Mouse (Mus musculus): Measurements from ENCODE around the gene Fut2. TPM values are rescaled to one million over a fixed set of nuclear protein-coding genes. Genes with fewer than 3 reads are reported as not detected.

Gene Fut2
- polyA plus RNA-seq, 1 experiment: 1.3 TPM

GRCm38 (mm10) chr7:45626571-45627076, 39.6 kb downstream of the Fut2 start:
- H3K4me3 ChIP-seq (ENCODE audit: control insufficient read depth, insufficient read depth, low read length): no peak overlapping the region
- no peaks in the 10 kb centered on the region for H3K36me3 ChIP-seq (ENCODE audit: control insufficient read depth, insufficient read depth, low read length)
- H3K27me3 ChIP-seq (ENCODE audit: control insufficient read depth, insufficient read depth, low read length): no peaks in the 10 kb centered on the region
- H3K27ac ChIP-seq (ENCODE audit: control insufficient read depth, insufficient read depth, low read length): no peak overlapping the region
- 95% methylated on average over 7 of the region's 7 CpGs for WGBS
- no peak for DNase-seq
- peaks cover 4% of the 10 kb centered on the region; the same call in 1 of the 2 replicates for H3K4me1 ChIP-seq (replicated peaks; ENCODE audit: control insufficient read depth, insufficient read depth, low read length)
- no peak for TF ChIP-seq POLR2A (IDR thresholded peaks at IDR 0.05; ENCODE audit: control insufficient read depth, extremely low read depth, insufficient read depth, low read length, poor library complexity)
- no peak for TF ChIP-seq CTCF (IDR thresholded peaks at IDR 0.05; ENCODE audit: borderline replicate concordance, control insufficient read depth, extremely low read depth, insufficient read depth, low read length, poor library complexity)

GRCm38 (mm10) chr7:45625481-45625880, 40.7 kb downstream of the Fut2 start:
- H3K4me1 ChIP-seq (replicated peaks; ENCODE audit: control insufficient read depth, insufficient read depth, low read length): peaks cover 6% of the 10 kb centered on the region; the same call in 1 of the 2 replicates

GRCm38 (mm10) chr7:45624718-45625117, 41.5 kb downstream of the Fut2 start:
- 99% methylated on average over 3 of the region's 3 CpGs for WGBS
- Histone ChIP-seq H3K36me3 (ENCODE audit: control insufficient read depth, insufficient read depth, low read length) (no peaks in the 10 kb centered on the region), H3K4me1 (replicated peaks; ENCODE audit: control insufficient read depth, insufficient read depth, low read length) (peaks cover 6% of the 10 kb centered on the region; the same call in 1 of the 2 replicates), H3K27ac (ENCODE audit: control insufficient read depth, insufficient read depth, low read length) (no peak overlapping the region), H3K4me3 (ENCODE audit: control insufficient read depth, insufficient read depth, low read length) (no peak overlapping the region), H3K27me3 (ENCODE audit: control insufficient read depth, insufficient read depth, low read length) (no peaks in the 10 kb centered on the region)
- DNase-seq: no peak
- no peak for TF ChIP-seq CTCF (IDR thresholded peaks at IDR 0.05; ENCODE audit: borderline replicate concordance, control insufficient read depth, extremely low read depth, insufficient read depth, low read length, poor library complexity)
- no peak for TF ChIP-seq POLR2A (IDR thresholded peaks at IDR 0.05; ENCODE audit: control insufficient read depth, extremely low read depth, insufficient read depth, low read length, poor library complexity)

More at GRCm38 (mm10) chr7:45625481-45625880, 40.7 kb downstream of the Fut2 start:
- no peak overlapping the region for H3K4me3 ChIP-seq (ENCODE audit: control insufficient read depth, insufficient read depth, low read length)
- DNase-seq: no peak
- H3K27ac ChIP-seq (ENCODE audit: control insufficient read depth, insufficient read depth, low read length): no peak overlapping the region
- no peaks in the 10 kb centered on the region for H3K36me3 ChIP-seq (ENCODE audit: control insufficient read depth, insufficient read depth, low read length)
- no peaks in the 10 kb centered on the region for H3K27me3 ChIP-seq (ENCODE audit: control insufficient read depth, insufficient read depth, low read length)
- WGBS: 86% methylated on average over 8 of the region's 8 CpGs
- no peak for TF ChIP-seq CTCF (IDR thresholded peaks at IDR 0.05; ENCODE audit: borderline replicate concordance, control insufficient read depth, extremely low read depth, insufficient read depth, low read length, poor library complexity)
- TF ChIP-seq POLR2A (IDR thresholded peaks at IDR 0.05; ENCODE audit: control insufficient read depth, extremely low read depth, insufficient read depth, low read length, poor library complexity): no peak

GRCm38 (mm10) chr7:45623507-45623906, 42.7 kb downstream of the Fut2 start:
- Histone ChIP-seq H3K27ac (ENCODE audit: control insufficient read depth, insufficient read depth, low read length) (no peak overlapping the region), H3K4me1 (replicated peaks; ENCODE audit: control insufficient read depth, insufficient read depth, low read length) (peaks cover 6% of the 10 kb centered on the region; the same call in 1 of the 2 replicates), H3K4me3 (ENCODE audit: control insufficient read depth, insufficient read depth, low read length) (no peak overlapping the region), H3K36me3 (ENCODE audit: control insufficient read depth, insufficient read depth, low read length) (no peaks in the 10 kb centered on the region), H3K27me3 (ENCODE audit: control insufficient read depth, insufficient read depth, low read length) (no peaks in the 10 kb centered on the region)
- DNase-seq: no peak
- no peak for TF ChIP-seq POLR2A (IDR thresholded peaks at IDR 0.05; ENCODE audit: control insufficient read depth, extremely low read depth, insufficient read depth, low read length, poor library complexity)
- WGBS: 98% methylated on average over 11 of the region's 11 CpGs

- TF ChIP-seq POLR2A (IDR thresholded peaks at IDR 0.05; ENCODE audit: control insufficient read depth, extremely low read depth, insufficient read depth, low read length, poor library complexity) (no peak), CTCF (IDR thresholded peaks at IDR 0.05; ENCODE audit: borderline replicate concordance, control insufficient read depth, extremely low read depth, insufficient read depth, low read length, poor library complexity) (no peak)
- Histone ChIP-seq H3K36me3 (ENCODE audit: control insufficient read depth, insufficient read depth, low read length) (no peaks in the 10 kb centered on the region), H3K27ac (ENCODE audit: control insufficient read depth, insufficient read depth, low read length) (no peak within 1 kb of the TSS), H3K4me3 (ENCODE audit: control insufficient read depth, insufficient read depth, low read length) (no peak within 1 kb of the TSS), H3K27me3 (ENCODE audit: control insufficient read depth, insufficient read depth, low read length) (no peaks in the 10 kb centered on the region), H3K4me1 (replicated peaks; ENCODE audit: control insufficient read depth, insufficient read depth, low read length) (0 out of 2 replicates have a peak, but pooled peaks cover 2% of the 10 kb centered on the region)
- DNase-seq: no peak
- WGBS: 54% methylated on average over 9 of the region's 9 CpGs
Observed at GRCm38 (mm10) chr7:45621443-45621842, 44.8 kb downstream of the Fut2 start, which contains the start of gene Izumo1. Gene Izumo1 (plus strand): TSS chr7:45621811.

GRCm38 (mm10) chr7:45619592-45619991, 46.6 kb downstream of the Fut2 start:
- TF ChIP-seq CTCF (IDR thresholded peaks at IDR 0.05; ENCODE audit: borderline replicate concordance, control insufficient read depth, extremely low read depth, insufficient read depth, low read length, poor library complexity) (no peak), POLR2A (IDR thresholded peaks at IDR 0.05; ENCODE audit: control insufficient read depth, extremely low read depth, insufficient read depth, low read length, poor library complexity) (no peak)
- Histone ChIP-seq H3K27me3 (ENCODE audit: control insufficient read depth, insufficient read depth, low read length) (no peaks in the 10 kb centered on the region), H3K4me1 (replicated peaks; ENCODE audit: control insufficient read depth, insufficient read depth, low read length) (0 out of 2 replicates have a peak, but pooled peaks cover 2% of the 10 kb centered on the region), H3K4me3 (ENCODE audit: control insufficient read depth, insufficient read depth, low read length) (no peak overlapping the region), H3K36me3 (ENCODE audit: control insufficient read depth, insufficient read depth, low read length) (no peaks in the 10 kb centered on the region), H3K27ac (ENCODE audit: control insufficient read depth, insufficient read depth, low read length) (no peak overlapping the region)
- 90% methylated on average over 5 of the region's 5 CpGs for WGBS
- no peak for DNase-seq

- DNase-seq: no peak
- Histone ChIP-seq H3K27me3 (ENCODE audit: control insufficient read depth, insufficient read depth, low read length) (no peaks in the 10 kb centered on the region), H3K4me3 (ENCODE audit: control insufficient read depth, insufficient read depth, low read length) (no peak overlapping the region), H3K27ac (ENCODE audit: control insufficient read depth, insufficient read depth, low read length) (no peak overlapping the region), H3K36me3 (ENCODE audit: control insufficient read depth, insufficient read depth, low read length) (no peaks in the 10 kb centered on the region), H3K4me1 (replicated peaks; ENCODE audit: control insufficient read depth, insufficient read depth, low read length) (0 out of 2 replicates have a peak, but pooled peaks cover 2% of the 10 kb centered on the region)
- TF ChIP-seq POLR2A (IDR thresholded peaks at IDR 0.05; ENCODE audit: control insufficient read depth, extremely low read depth, insufficient read depth, low read length, poor library complexity) (no peak), CTCF (IDR thresholded peaks at IDR 0.05; ENCODE audit: borderline replicate concordance, control insufficient read depth, extremely low read depth, insufficient read depth, low read length, poor library complexity) (no peak)
- 86% methylated on average over 5 of the region's 5 CpGs for WGBS
Observed at GRCm38 (mm10) chr7:45618316-45618715, 47.9 kb downstream of the Fut2 start.

All from thymus, adult 2 months (tissue).